Mouse (Mus musculus) forebrain, embryonic 14.5 days (tissue): ENCODE measurements around the gene Ubqln4. TPM values are rescaled to one million over a fixed set of nuclear protein-coding genes. Genes with fewer than 3 reads are reported as not detected.

Experiments used
- ATAC-seq: fragments of 200-750 bp; cut with Nextera tagmentation; 2 replicates; pipeline ENCODE4 v1.8.0; 2017; ENCODE audit warnings: mild to moderate bottlenecking, moderate library complexity
- DNase-seq: peaks from one replicate; pipeline ENCODE4 v3.0.0-alpha.2; 2015; ENCODE audit warnings: low spot score
- H3K27ac ChIP-seq: fragments of 300-500 bp; sonication (generic); 2 replicates; pipeline ENCODE4 v1.5.1; 2014; ENCODE audit warnings: low read depth, mild to moderate bottlenecking, control low read depth, low read length, moderate library complexity
- H3K27me3 ChIP-seq: fragments of 300-500 bp; sonication (generic); replicated peaks from 2 replicates; pipeline ENCODE4 v1.6.1; 2014; ENCODE audit warnings: low read length, control low read depth, mixed read lengths; ENCODE audit not compliant: control insufficient read depth, insufficient read depth
- H3K36me3 ChIP-seq: fragments of 300-500 bp; sonication (generic); 2 replicates; pipeline ENCODE4 v1.6.1; 2014; ENCODE audit warnings: low read length, control low read depth; ENCODE audit not compliant: control insufficient read depth, insufficient read depth
- H3K4me1 ChIP-seq: fragments of 300-500 bp; sonication (generic); 2 replicates; pipeline ENCODE4 v1.6.1; 2014; ENCODE audit warnings: antibody characterized with exemption, low read length, control low read depth; ENCODE audit not compliant: control insufficient read depth, insufficient read depth
- H3K4me2 ChIP-seq: fragments of 300-500 bp; sonication (generic); 2 replicates; pipeline ENCODE4 v1.6.1; 2014; ENCODE audit warnings: mild to moderate bottlenecking, control low read depth, low read length
- H3K4me3 ChIP-seq: fragments of 300-500 bp; sonication (generic); 2 replicates; pipeline ENCODE4 v1.5.1; 2014; ENCODE audit warnings: low read depth, low read length, control low read depth
- H3K9ac ChIP-seq: fragments of 300-500 bp; sonication (generic); 2 replicates; pipeline ENCODE4 v1.6.1; 2014; ENCODE audit warnings: mild to moderate bottlenecking, low read length, control low read depth, moderate library complexity
- H3K9me3 ChIP-seq: fragments of 300-500 bp; sonication (generic); replicated peaks from 2 replicates; pipeline ENCODE4 v1.6.1; 2016; ENCODE audit warnings: low read length, control low read depth, mixed read lengths; ENCODE audit not compliant: control insufficient read depth
- WGBS: fragments of 180-500 bp; shearing (Covaris S2); extraction: QIAGEN DNeasy Blood & Tissue Kit; methylation state at CpG from one replicate; pipeline ENCODE4 v1.1.7; 2014; 5-methylcytosine and 5-hydroxymethylcytosine counted together
- polyA plus RNA-seq: library from polyadenylated mRNA; unstranded; fragments of >200 nt; fragmentation: Nextera tagmentation; extraction: Ambion mirVana; gene quantifications from 2 replicates; pipeline ENCODE4 v1.2.1, GENCODE M21; 2014

Gene Ubqln4
- polyA plus RNA-seq, 1 experiment from 2014 or later, result 40.5 TPM

- H3K9me3 ChIP-seq, result no peaks in the 10 kb centered on the region
- no peak overlapping the region for H3K27ac ChIP-seq
Measured at GRCm38 (mm10) chr3:88521156-88521555, 32.4 kb upstream of the Ubqln4 start.

GRCm38 (mm10) chr3:88521803-88522331 is 31.7 kb upstream of the Ubqln4 start:
- H3K4me3 ChIP-seq, result no peak overlapping the region
- DNase-seq, result peak; percentile 76
- 39% methylated on average over 9 of the region's 9 CpGs for WGBS
- peak; percentile 42 for ATAC-seq
- H3K4me1 ChIP-seq, result no peaks in the 10 kb centered on the region; the same call in 1 of the 2 replicates
- no peak overlapping the region for H3K9ac ChIP-seq
- no peak overlapping the region for H3K4me2 ChIP-seq
- H3K36me3 ChIP-seq, result peaks cover 27% of the 10 kb centered on the region
- no peaks in the 10 kb centered on the region for H3K9me3 ChIP-seq
- H3K27me3 ChIP-seq, result no peaks in the 10 kb centered on the region
- no peak overlapping the region for H3K27ac ChIP-seq

More at GRCm38 (mm10) chr3:88521156-88521555, 32.4 kb upstream of the Ubqln4 start:
- Histone ChIP-seq H3K4me1 (no peaks in the 10 kb centered on the region; the same call in 1 of the 2 replicates), H3K4me3 (no peak overlapping the region), H3K36me3 (peaks cover 27% of the 10 kb centered on the region), H3K9ac (no peak overlapping the region), H3K27me3 (no peaks in the 10 kb centered on the region), H3K4me2 (no peak overlapping the region)
- ATAC-seq (no peak), DNase-seq (no peak)
- 84% methylated on average over 6 of the region's 6 CpGs for WGBS

DNA sequence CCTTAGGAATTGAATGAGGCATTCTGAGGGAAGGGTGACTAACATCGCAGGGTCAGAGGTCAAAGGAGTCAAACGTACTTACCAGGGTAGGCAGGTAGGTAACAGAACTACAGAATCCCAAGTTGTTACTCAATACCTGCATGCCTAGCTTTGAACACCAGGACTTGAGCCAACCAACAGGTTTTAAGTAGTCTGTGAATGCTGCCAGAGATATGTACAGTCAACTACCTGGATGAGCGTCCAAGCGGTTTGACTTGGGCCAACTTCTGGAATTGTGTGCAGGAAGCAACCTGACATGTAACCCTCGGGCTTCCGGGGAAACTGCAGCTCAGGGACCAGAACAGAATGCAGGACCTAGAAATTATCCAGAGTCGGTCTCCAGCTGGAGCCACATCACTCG is 30.5 kb upstream of the Ubqln4 start:
- Histone ChIP-seq H3K36me3 (peaks cover 27% of the 10 kb centered on the region), H3K4me2 (no peak overlapping the region), H3K27me3 (no peaks in the 10 kb centered on the region), H3K4me1 (peaks cover 9% of the 10 kb centered on the region), H3K4me3 (no peak overlapping the region), H3K9me3 (no peaks in the 10 kb centered on the region), H3K27ac (no peak overlapping the region), H3K9ac (no peak overlapping the region)
- DNase-seq (no peak), ATAC-seq (no peak)
- WGBS, result 94% methylated on average over 8 of the region's 8 CpGs

DNA sequence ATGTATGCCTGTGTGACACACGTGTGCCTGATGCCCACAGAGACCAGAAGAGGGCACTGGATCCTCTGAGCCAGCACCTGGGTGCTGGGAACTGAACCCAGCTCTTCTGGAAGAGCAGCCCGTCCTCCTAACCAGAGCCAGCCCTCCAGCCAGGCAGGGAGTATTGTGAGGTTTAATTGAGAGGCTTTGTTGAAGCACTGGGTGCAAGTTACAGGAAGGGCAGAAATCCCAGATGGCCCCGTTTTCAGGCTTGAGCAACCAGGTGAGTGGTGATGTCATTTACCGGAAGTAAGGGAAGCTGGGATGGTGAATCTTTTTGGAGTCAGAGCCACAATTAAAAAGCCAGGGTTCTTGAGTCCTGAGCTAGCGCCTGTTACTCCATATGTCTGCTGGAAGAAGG is 28.5 kb upstream of the Ubqln4 start:
- WGBS, result 85% methylated on average over 5 of the region's 5 CpGs
- H3K4me3 ChIP-seq, result no peak overlapping the region
- H3K36me3 ChIP-seq, result peaks cover 30% of the 10 kb centered on the region
- no peaks in the 10 kb centered on the region for H3K9me3 ChIP-seq
- DNase-seq, result no peak
- no peak overlapping the region for H3K27ac ChIP-seq
- no peak for ATAC-seq
- H3K4me1 ChIP-seq, result peaks cover 27% of the 10 kb centered on the region
- H3K27me3 ChIP-seq, result no peaks in the 10 kb centered on the region
- H3K9ac ChIP-seq, result no peak overlapping the region
- H3K4me2 ChIP-seq, result no peak overlapping the region

DNA sequence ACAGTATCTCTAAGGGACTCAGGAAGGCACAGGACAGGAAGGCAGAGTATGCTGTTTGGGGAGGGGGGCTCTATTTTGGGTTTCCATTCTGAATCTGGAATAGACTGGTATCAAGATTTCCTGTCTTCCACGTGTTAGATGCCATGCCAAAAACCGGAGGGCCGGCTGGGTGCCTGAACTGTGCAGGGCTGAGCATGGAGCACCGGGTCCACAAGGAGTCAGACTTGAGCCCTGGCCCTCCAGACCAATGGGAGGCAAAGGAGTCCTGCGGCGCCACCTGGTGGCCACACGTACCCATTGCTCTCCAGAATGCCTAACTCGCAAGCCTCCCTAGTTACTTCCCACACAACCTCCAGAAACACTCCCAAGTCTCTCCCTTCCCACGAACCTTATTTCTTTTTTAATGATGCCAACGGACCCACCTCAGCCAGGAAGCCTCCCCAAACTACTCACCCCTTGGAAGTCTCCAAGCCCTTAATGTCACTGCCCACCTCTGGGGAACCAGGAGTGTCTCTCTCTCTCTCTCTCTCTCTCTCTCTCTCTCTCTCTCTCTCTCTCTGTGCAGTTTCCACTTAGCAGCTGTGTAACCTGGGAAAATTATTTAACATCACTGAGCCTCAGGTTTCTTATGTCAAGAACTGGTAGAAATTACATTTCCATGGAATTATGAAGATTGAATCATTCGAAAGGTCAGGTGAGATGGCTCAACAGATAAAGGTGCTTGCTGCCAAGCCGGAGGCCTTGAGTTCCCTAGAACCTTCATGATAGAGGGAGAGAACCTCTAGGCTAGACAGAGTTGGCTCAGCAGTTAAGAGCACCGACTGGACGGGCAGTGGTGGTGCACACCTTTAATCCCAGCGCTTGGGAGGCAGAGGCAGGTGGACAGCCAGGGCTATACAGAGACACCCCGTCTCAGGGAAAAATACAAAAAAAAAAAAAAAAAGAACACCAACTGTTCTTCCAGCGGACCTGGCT is 27.1 kb upstream of the Ubqln4 start:
- no peak overlapping the region for H3K27ac ChIP-seq
- H3K9me3 ChIP-seq, result no peaks in the 10 kb centered on the region
- H3K4me3 ChIP-seq, result no peak overlapping the region
- peak overlapping the region; percentile 34 for H3K4me2 ChIP-seq
- ATAC-seq (peak; percentile 65), DNase-seq (peak; percentile 90)
- WGBS, result 32% methylated on average over 17 of the region's 17 CpGs
- H3K27me3 ChIP-seq, result no peaks in the 10 kb centered on the region
- 0 out of 2 replicates have a peak overlapping the region, but pooled peaks have one; percentile 5 for H3K9ac ChIP-seq
- H3K4me1 ChIP-seq, result peaks cover 31% of the 10 kb centered on the region
- peaks cover 30% of the 10 kb centered on the region for H3K36me3 ChIP-seq

- peak overlapping the region; percentile 53 for H3K9ac ChIP-seq
- WGBS, result 35% methylated on average over 8 of the region's 8 CpGs
- DNase-seq (no peak), ATAC-seq (no peak)
- H3K27me3 ChIP-seq, result no peaks in the 10 kb centered on the region
- peaks cover 31% of the 10 kb centered on the region for H3K4me1 ChIP-seq
- H3K4me2 ChIP-seq, result peak overlapping the region; percentile 92
- peaks cover 30% of the 10 kb centered on the region for H3K36me3 ChIP-seq
- H3K27ac ChIP-seq, result peak overlapping the region; percentile 59; the same call in 1 of the 2 replicates
- no peaks in the 10 kb centered on the region for H3K9me3 ChIP-seq
- H3K4me3 ChIP-seq, result peak overlapping the region; percentile 11; the same call in 1 of the 2 replicates
Measured at GRCm38 (mm10) chr3:88527565-88527964, 26.0 kb upstream of the Ubqln4 start.

DNA sequence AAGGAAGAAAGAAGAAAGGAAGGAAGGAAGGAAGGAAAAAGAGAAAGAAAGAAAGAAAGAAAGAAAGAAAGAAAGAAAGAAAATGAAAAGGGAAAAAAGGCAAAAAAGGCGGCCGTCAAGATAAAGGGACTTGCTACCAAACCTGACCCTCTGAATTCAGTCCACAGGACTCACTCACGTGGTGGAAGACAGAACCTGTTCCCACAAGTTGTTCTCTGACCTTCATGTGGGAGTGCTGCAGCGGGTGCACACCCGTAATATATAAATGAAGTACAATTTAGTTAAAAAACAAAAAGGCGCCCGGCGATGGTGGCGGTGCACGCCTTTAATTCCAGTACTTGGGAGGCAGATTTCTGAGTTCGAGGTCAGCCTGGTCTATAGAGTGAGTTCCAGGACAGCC is 24.9 kb upstream of the Ubqln4 start:
- H3K36me3 ChIP-seq, result peaks cover 20% of the 10 kb centered on the region
- ATAC-seq, result no peak
- DNase-seq, result no peak
- WGBS, result 80% methylated on average over 11 of the region's 11 CpGs
- H3K9me3 ChIP-seq, result no peaks in the 10 kb centered on the region
- H3K9ac ChIP-seq, result peak overlapping the region; percentile 100; the same call in 1 of the 2 replicates
- H3K27me3 ChIP-seq, result no peaks in the 10 kb centered on the region
- 0 out of 2 replicates have a peak overlapping the region, but pooled peaks have one; percentile 99 for H3K27ac ChIP-seq
- no peak overlapping the region for H3K4me3 ChIP-seq
- peak overlapping the region; percentile 92 for H3K4me2 ChIP-seq
- peaks cover 31% of the 10 kb centered on the region for H3K4me1 ChIP-seq

DNA sequence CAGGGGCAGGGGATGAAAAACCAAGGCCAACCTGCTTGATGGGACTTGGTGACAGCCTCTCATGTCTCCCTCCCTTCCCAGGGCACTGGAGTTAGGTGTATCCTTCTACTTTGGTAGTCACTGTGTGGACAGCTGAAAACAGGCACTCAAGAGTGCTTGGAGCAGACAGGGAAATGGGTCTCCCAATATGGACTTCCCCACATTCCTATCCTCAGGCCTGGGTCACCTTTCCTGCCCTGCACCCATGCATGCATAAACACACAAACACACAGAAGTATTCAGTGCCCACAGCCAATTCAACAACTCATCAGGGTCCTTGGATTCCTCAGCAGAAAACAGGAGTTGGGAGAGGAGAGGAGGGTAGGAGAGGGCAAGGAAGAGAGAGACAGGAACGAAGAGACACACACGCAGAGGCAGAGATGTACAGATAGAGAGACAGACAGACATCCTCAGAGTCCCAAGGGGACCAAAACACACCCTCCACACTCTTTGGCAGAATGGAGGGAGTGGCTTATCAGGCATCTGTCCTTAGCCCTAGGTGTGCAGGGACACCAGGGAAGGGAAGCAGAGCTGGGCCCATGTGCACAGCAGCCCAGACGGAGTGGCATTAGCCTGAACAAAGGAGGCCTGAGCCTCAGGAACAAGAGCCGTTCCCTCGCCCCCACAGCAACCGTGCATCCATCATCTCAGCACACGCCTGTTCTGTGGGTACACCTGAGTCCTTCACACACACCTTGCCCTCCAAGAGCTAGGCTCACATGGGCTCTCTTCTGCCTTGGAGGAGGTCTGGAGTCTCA is 24.2 kb upstream of the Ubqln4 start:
- WGBS, result 24% methylated on average over 7 of the region's 7 CpGs
- DNase-seq, result no peak
- Histone ChIP-seq H3K4me3 (peak overlapping the region; percentile 86), H3K27ac (peak overlapping the region; percentile 99), H3K4me1 (peaks cover 31% of the 10 kb centered on the region), H3K9me3 (no peaks in the 10 kb centered on the region), H3K36me3 (peaks cover 15% of the 10 kb centered on the region), H3K27me3 (no peaks in the 10 kb centered on the region), H3K4me2 (peak overlapping the region; percentile 92), H3K9ac (peak overlapping the region; percentile 100)
- ATAC-seq, result no peak
